Mouse (Mus musculus): Measurements from ENCODE around the gene Cpd. TPM values are rescaled to one million over a fixed set of nuclear protein-coding genes. Genes with fewer than 3 reads are reported as not detected.

Cpd gene
- polyA plus RNA-seq, 1 experiment from 2014 or later, result 23.4 TPM

DNA sequence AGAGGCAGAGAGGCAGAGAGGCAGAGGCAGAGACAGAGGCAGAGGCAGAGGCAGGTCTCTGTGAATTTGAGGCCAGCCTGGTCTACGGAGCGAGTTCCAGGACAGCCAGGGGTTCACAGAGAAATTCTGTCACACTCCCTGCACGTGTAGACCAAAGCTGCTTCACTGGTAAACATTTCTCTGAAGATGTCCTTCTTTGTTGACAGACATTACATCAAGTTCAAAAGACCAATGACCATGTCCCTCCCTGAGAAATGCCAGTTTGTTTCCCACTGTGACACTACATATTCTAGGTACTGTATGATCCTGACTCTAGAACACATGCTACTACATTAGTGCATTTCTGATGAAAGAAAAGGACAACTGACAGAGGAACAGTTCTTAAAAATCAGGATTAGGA, 116.2 kb downstream of the Cpd start:
- Histone ChIP-seq H3K36me3 (ENCODE audit: control insufficient read depth, insufficient read depth, low read length) (peaks cover 84% of the 10 kb centered on the region), H3K27me3 (ENCODE audit: control insufficient read depth, insufficient read depth, low read length) (no peaks in the 10 kb centered on the region), H3K4me1 (ENCODE audit: control insufficient read depth in 2 of 2, insufficient read depth in 2 of 2, low read length in 2 of 2) (no peaks in the 10 kb centered on the region), H3K9me3 (ENCODE audit: control insufficient read depth, low read length) (no peaks in the 10 kb centered on the region), H3K9ac (ENCODE audit: low read length) (no peak overlapping the region), H3K27ac (replicated peaks in 1 of 2; ENCODE audit: control insufficient read depth in 1 of 2, insufficient read depth in 1 of 2, low read depth in 2 of 2, low read length in 2 of 2) (peak overlapping the region; percentile 37 to 41), H3K4me2 (ENCODE audit: low read length) (no peak overlapping the region), H3K4me3 (ENCODE audit: control insufficient read depth in 1 of 2, insufficient read depth in 1 of 2, low read depth in 1 of 2, low read length in 2 of 2) (no peak overlapping the region)
- 82% methylated on average over 3 of the region's 3 CpGs for WGBS
- no peak for ATAC-seq (ENCODE audit: insufficient number of reproducible peaks, insufficient read depth, low FRiP score, low read depth)

Other genes with a start within 250 kb of the Cpd start
- 25.6 and 25.8 TPM in 2 replicates for gene Abr, start 224.7 kb downstream of the Cpd start, polyA plus RNA-seq (2014; fragmentation: Nextera tagmentation; extraction: Ambion mirVana)
- gene Bhlha9, start 174.5 kb downstream of the Cpd start, polyA plus RNA-seq (2014; fragmentation: Nextera tagmentation; extraction: Ambion mirVana), result not detected in 2 replicates
- 0.08 TPM in 1 of 2 replicates, not detected in the other for gene Trarg1, start 167.2 kb downstream of the Cpd start, polyA plus RNA-seq (2014; fragmentation: Nextera tagmentation; extraction: Ambion mirVana)
- gene Gosr1, start 83.4 kb downstream of the Cpd start, polyA plus RNA-seq (2014; fragmentation: Nextera tagmentation; extraction: Ambion mirVana), result 20.3 and 23.2 TPM in 2 replicates
- 0.39 TPM in 1 of 2 replicates, not detected in the other for gene Tmigd1, start 55.1 kb upstream of the Cpd start, polyA plus RNA-seq (2014; fragmentation: Nextera tagmentation; extraction: Ambion mirVana)
- gene Blmh, start 77.8 kb upstream of the Cpd start, polyA plus RNA-seq (2014; fragmentation: Nextera tagmentation; extraction: Ambion mirVana), result 84.8 and 89.7 TPM in 2 replicates
- gene Slc6a4, start 151.6 kb upstream of the Cpd start, polyA plus RNA-seq (2014; fragmentation: Nextera tagmentation; extraction: Ambion mirVana), result 0.47 and 0.49 TPM in 2 replicates
- gene Nsrp1, start 231.4 kb upstream of the Cpd start, polyA plus RNA-seq (2014; fragmentation: Nextera tagmentation; extraction: Ambion mirVana), result 44.6 and 48.0 TPM in 2 replicates

All from heart, embryonic 14.5 days (tissue).